Mouse (Mus musculus) hindbrain, postnatal 0 days (tissue): ENCODE data around the gene Vmn1r188. TPM values are rescaled to one million over a fixed set of nuclear protein-coding genes. Genes with fewer than 3 reads are reported as not detected.
"Not testable (repeated sequence)": the region's sequence is repeated elsewhere in the genome, so short reads cannot be mapped to it uniquely, and the experiment has no call there.

Experiments
- ATAC-seq: fragments of 200-750 bp; cut with Nextera tagmentation; 2 replicates; pipeline ENCODE4 v1.8.0; 2017; ENCODE audit warnings: mild to moderate bottlenecking, moderate TSS enrichment, moderate library complexity
- DNase-seq: peaks from one replicate; pipeline ENCODE4 v3.0.0-alpha.2; 2015; ENCODE audit warnings: low spot score
- H3K27ac ChIP-seq: fragments of 300-500 bp; sonication (generic); 2 replicates; pipeline ENCODE4 v1.5.1; 2014; ENCODE audit warnings: mild to moderate bottlenecking
- H3K27me3 ChIP-seq: fragments of 300-500 bp; sonication (generic); 2 replicates; pipeline ENCODE4 v1.6.1; 2014; ENCODE audit warnings: low read length, mixed read lengths; ENCODE audit not compliant: insufficient read depth
- H3K36me3 ChIP-seq: fragments of 300-500 bp; sonication (generic); 2 replicates; pipeline ENCODE4 v1.6.1; 2014; ENCODE audit warnings: low read length, mixed read lengths; ENCODE audit not compliant: insufficient read depth
- H3K4me1 ChIP-seq: fragments of 300-500 bp; sonication (generic); 2 replicates; pipeline ENCODE4 v1.6.1; 2014; ENCODE audit warnings: antibody characterized with exemption, low read length, mixed read lengths; ENCODE audit not compliant: insufficient read depth
- H3K4me2 ChIP-seq: fragments of 300-500 bp; sonication (generic); 2 replicates; pipeline ENCODE4 v1.6.1; 2014; ENCODE audit warnings: low read depth, mild to moderate bottlenecking, low read length, moderate library complexity, mixed read lengths
- H3K4me3 ChIP-seq: fragments of 300-500 bp; sonication (generic); 2 replicates; pipeline ENCODE4 v1.5.1; 2014; ENCODE audit warnings: low read length
- H3K9ac ChIP-seq: fragments of 300-500 bp; sonication (generic); replicated peaks from 2 replicates; pipeline ENCODE4 v1.6.1; 2014; ENCODE audit warnings: mild to moderate bottlenecking, low read length, moderate library complexity, mixed read lengths
- H3K9me3 ChIP-seq: fragments of 300-500 bp; sonication (generic); 2 replicates; pipeline ENCODE4 v1.6.1; 2016; ENCODE audit warnings: low read length, mixed read lengths
- CTCF ChIP-seq: IDR thresholded peaks from 2 replicates; pipeline ENCODE4 v1.5.1; 2016; ENCODE audit warnings: antibody characterized with exemption, control low read depth, low read depth
- WGBS: fragments of 180-500 bp; shearing (Covaris S2); extraction: QIAGEN DNeasy Blood & Tissue Kit; methylation state at CpG from one replicate; pipeline ENCODE4 v1.1.7; 2014; 5-methylcytosine and 5-hydroxymethylcytosine counted together
- polyA plus RNA-seq: library from polyadenylated mRNA; unstranded; fragments of >200 nt; fragmentation: Nextera tagmentation; extraction: Ambion mirVana; gene quantifications from 2 replicates; pipeline ENCODE4 v1.2.1, GENCODE M21; 2015
- total RNA-seq: library from RNA; depleted of rRNA; stranded (reverse); fragments of >200 nt; gene quantifications from 2 replicates; pipeline ENCODE4 v1.2.3, GENCODE M21; 2014; rRNA removed

Vmn1r188 gene
- total RNA-seq (not detected in 2 replicates), polyA plus RNA-seq (not detected in 2 replicates)

- not testable (repeated sequence) for H3K4me3 ChIP-seq, DNase-seq, H3K27me3 ChIP-seq, H3K36me3 ChIP-seq, H3K4me1 ChIP-seq, ATAC-seq, H3K27ac ChIP-seq, H3K9ac ChIP-seq, H3K4me2 ChIP-seq, H3K9me3 ChIP-seq
- 77% methylated on average over 1 of the region's 1 CpGs for WGBS
Measured at GRCm38 (mm10) chr13:22084140-22084539, at the start of gene Vmn1r188. Vmn1r188 (plus strand) TSS chr13:22084440.

- ATAC-seq (peak; percentile 2; the same call in 1 of the 2 replicates), DNase-seq (no peak)
- no peak overlapping the region; the same call in 1 of the 2 replicates for H3K9ac ChIP-seq
- peaks cover 6% of the 10 kb centered on the region; the same call in 1 of the 2 replicates for H3K4me1 ChIP-seq
- H3K36me3 ChIP-seq = no peaks in the 10 kb centered on the region
- peak overlapping the region; percentile 37 for H3K4me3 ChIP-seq
- no peaks in the 10 kb centered on the region for H3K9me3 ChIP-seq
- 2% methylated on average over 8 of the region's 14 CpGs for WGBS
- H3K4me2 ChIP-seq = peak overlapping the region; percentile 59
- TF ChIP-seq CTCF = no peak
- peak overlapping the region; percentile 38; the same call in 1 of the 2 replicates for H3K27ac ChIP-seq
- no peaks in the 10 kb centered on the region for H3K27me3 ChIP-seq
Measured at GRCm38 (mm10) chr13:22034443-22035266, 49.6 kb upstream of the Vmn1r188 start.

GRCm38 (mm10) chr13:22035267-22036148 lies 48.7 kb upstream of the Vmn1r188 start, which contains the start of the genes Hist1h2ah and Hist1h2bk:
Hist1h2ah (minus strand) TSS chr13:22035568.
Hist1h2bk (plus strand) TSS chr13:22035870.
- not testable (repeated sequence) for H3K36me3 ChIP-seq, H3K27me3 ChIP-seq, H3K4me1 ChIP-seq, H3K9me3 ChIP-seq
- H3K4me3 ChIP-seq = peak within 1 kb of the TSS; percentile 37
- H3K4me2 ChIP-seq = peak within 1 kb of the TSS; percentile 59
- WGBS = 1% methylated on average over 22 of the region's 69 CpGs
- peak; percentile 98 for ATAC-seq
- H3K9ac ChIP-seq = peak within 1 kb of the TSS; percentile 33; the same call in 1 of the 2 replicates
- peak within 1 kb of the TSS; percentile 60; the same call in 1 of the 2 replicates for H3K27ac ChIP-seq
- DNase-seq = peak; percentile 96

- DNase-seq (no peak), ATAC-seq (no peak)
- peak overlapping the region; percentile 60; the same call in 1 of the 2 replicates for H3K27ac ChIP-seq
- 2% methylated on average over 18 of the region's 23 CpGs for WGBS
- H3K9me3 ChIP-seq = no peaks in the 10 kb centered on the region
- H3K4me1 ChIP-seq = peaks cover 9% of the 10 kb centered on the region; the same call in 1 of the 2 replicates
- H3K27me3 ChIP-seq = no peaks in the 10 kb centered on the region
- peak overlapping the region; percentile 37 for H3K4me3 ChIP-seq
- H3K36me3 ChIP-seq = no peaks in the 10 kb centered on the region
- no peak for TF ChIP-seq CTCF
- peak overlapping the region; percentile 59 for H3K4me2 ChIP-seq
- peak overlapping the region; percentile 33; the same call in 1 of the 2 replicates for H3K9ac ChIP-seq
Measured at GRCm38 (mm10) chr13:22036149-22036956, 47.9 kb upstream of the Vmn1r188 start.

GRCm38 (mm10) chr13:22036986-22037385 lies 47.3 kb upstream of the Vmn1r188 start:
- Histone ChIP-seq H3K4me1 (peaks cover 13% of the 10 kb centered on the region; the same call in 1 of the 2 replicates), H3K9me3 (no peaks in the 10 kb centered on the region), H3K27me3 (no peaks in the 10 kb centered on the region), H3K36me3 (no peaks in the 10 kb centered on the region), H3K4me3 (no peak overlapping the region), H3K4me2 (no peak overlapping the region), H3K27ac (no peak overlapping the region), H3K9ac (no peak overlapping the region)
- no peak for DNase-seq
- TF ChIP-seq CTCF = no peak
- ATAC-seq = no peak
- WGBS = 54% methylated on average over 3 of the region's 3 CpGs

- Histone ChIP-seq H3K27me3 (no peaks in the 10 kb centered on the region), H3K9ac (no peak overlapping the region), H3K4me3 (no peak overlapping the region), H3K36me3 (no peaks in the 10 kb centered on the region), H3K9me3 (no peaks in the 10 kb centered on the region), H3K4me1 (peaks cover 15% of the 10 kb centered on the region; the same call in 1 of the 2 replicates), H3K4me2 (no peak overlapping the region), H3K27ac (no peak overlapping the region)
- WGBS = 88% methylated on average over 2 of the region's 2 CpGs
- ATAC-seq (no peak), DNase-seq (no peak)
- no peak for TF ChIP-seq CTCF
Measured at GRCm38 (mm10) chr13:22037415-22037814, 46.8 kb upstream of the Vmn1r188 start.
